Mouse (Mus musculus) spleen, adult 10 weeks (tissue): Measurements from ENCODE around the gene Keap1. TPM values are rescaled to one million over a fixed set of nuclear protein-coding genes. Genes with fewer than 3 reads are reported as not detected.

Experiments used
- polyA plus RNA-seq: library from polyadenylated mRNA; stranded (reverse); fragments of 350-450 nt; fragmentation: Illumina TruSeq; extraction: RNeasy Lipid Tissue Mini Kit (QIAGEN cat#74804); gene quantifications from one replicate; pipeline ENCODE4 v1.2.3, GENCODE M21; 2015; ENCODE audit warnings: low replicate concordance; ENCODE audit not compliant: insufficient read depth

Keap1 gene
- polyA plus RNA-seq, result 18.0 TPM

GRCm38 (mm10) chr9:21238733-21239464 lies at the start of gene Keap1:
Gene Keap1, minus strand, starts transcription at chr9:21239361.

GRCm38 (mm10) chr9:21287571-21288402 lies 48.6 kb upstream of the Keap1 start, which contains the start of gene Kri1:
Gene Kri1, minus strand, starts transcription at chr9:21287969.

DNA sequence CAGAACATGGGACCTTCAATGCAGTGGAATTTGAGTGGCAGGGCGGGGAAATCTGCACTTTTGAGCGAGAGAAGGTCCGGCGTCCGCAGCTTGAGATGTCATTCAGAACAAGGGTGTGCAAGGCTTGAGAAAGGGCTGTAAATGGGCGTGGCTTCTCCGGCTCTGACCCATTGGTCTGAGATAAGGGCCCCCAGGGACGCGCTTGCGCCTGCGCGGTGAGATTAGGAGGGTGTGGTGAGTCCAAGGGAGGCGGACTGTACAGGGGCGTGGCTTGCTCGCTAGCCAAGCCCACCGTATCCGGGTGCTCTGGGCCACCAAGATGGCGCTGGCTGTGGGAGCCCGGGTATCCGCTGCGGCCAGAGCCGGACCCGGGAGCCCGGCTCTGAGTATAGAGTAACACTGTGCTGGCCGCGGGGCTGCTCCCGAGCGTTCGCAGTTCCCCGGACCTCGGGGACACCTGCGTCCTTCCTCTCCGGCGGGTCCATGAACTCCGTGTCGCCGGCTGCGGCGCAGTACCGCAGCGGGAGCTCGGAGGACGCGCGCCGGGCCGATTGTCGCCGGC lies 25.9 kb upstream of the Keap1 start, which contains the start of gene Atg4d:
TSS of gene Atg4d (plus strand) at position 294 of the 562 bp plus-strand sequence.

GRCm38 (mm10) chr9:21248326-21248725 lies 9.2 kb upstream of the Keap1 start, which contains the start of gene S1pr5:
Gene S1pr5, minus strand, starts transcription at chr9:21248443.

Other genes starting within 250 kb of the Keap1 start
- gene Mrpl4, start 236.6 kb downstream of the Keap1 start, polyA plus RNA-seq, result 16.7 TPM
- gene Icam1, start 223.4 kb downstream of the Keap1 start, polyA plus RNA-seq, result 75.3 TPM
- 0.57 TPM for gene Icam4, start 210.0 kb downstream of the Keap1 start, polyA plus RNA-seq
- 0.10 TPM for gene Icam5, start 207.3 kb downstream of the Keap1 start, polyA plus RNA-seq
- 0.33 TPM for gene Zglp1, start 172.3 kb downstream of the Keap1 start, polyA plus RNA-seq
- gene Gm49373, start 166.3 kb downstream of the Keap1 start, polyA plus RNA-seq, result not detected
- gene Fdx1l, start 165.7 kb downstream of the Keap1 start, polyA plus RNA-seq, result 21.1 TPM
- 1.5 TPM for gene Gm38431, start 147.4 kb downstream of the Keap1 start, polyA plus RNA-seq
- 26.0 TPM for gene Raver1, start 147.4 kb downstream of the Keap1 start, polyA plus RNA-seq
- 33.0 TPM for gene Tyk2, start 108.1 kb downstream of the Keap1 start, polyA plus RNA-seq
- 112 TPM for gene Cdc37, start 89.4 kb downstream of the Keap1 start, polyA plus RNA-seq
- gene Pde4a, start 73.6 kb downstream of the Keap1 start, polyA plus RNA-seq, result 8.6 TPM
- 3.4 TPM for gene S1pr5, start 9.1 kb upstream of the Keap1 start, polyA plus RNA-seq
- gene Atg4d, start 25.9 kb upstream of the Keap1 start, polyA plus RNA-seq, result 8.0 TPM
- gene Kri1, start 48.6 kb upstream of the Keap1 start, polyA plus RNA-seq, result 70.9 TPM
- gene Cdkn2d, start 52.0 kb upstream of the Keap1 start, polyA plus RNA-seq, result 23.0 TPM
- 4.0 TPM for gene Ap1m2, start 73.0 kb upstream of the Keap1 start, polyA plus RNA-seq
- gene Slc44a2, start 81.3 kb upstream of the Keap1 start, polyA plus RNA-seq, result 243 TPM
- gene Ilf3, start 128.5 kb upstream of the Keap1 start, polyA plus RNA-seq, result 61.6 TPM
- 11.4 TPM for gene Qtrt1, start 172.5 kb upstream of the Keap1 start, polyA plus RNA-seq
- 78.1 TPM for gene Dnm2, start 185.5 kb upstream of the Keap1 start, polyA plus RNA-seq